Mouse (Mus musculus): ENCODE results near the gene Rbm33. TPM values are rescaled to one million over a fixed set of nuclear protein-coding genes. Genes with fewer than 3 reads are reported as not detected.

Gene Rbm33
- polyA plus RNA-seq, 1 experiment from 2014 or later: 16.0 TPM

GRCm38 (mm10) chr5:28299346-28299745 is 17.6 kb upstream of the Rbm33 start:
- no peaks in the 10 kb centered on the region for H3K4me1 ChIP-seq (replicated peaks)
- H3K4me3 ChIP-seq (replicated peaks): no peak overlapping the region
- ATAC-seq (ENCODE audit: insufficient number of reproducible peaks, insufficient read depth, low FRiP score, low TSS enrichment, low read depth): no peak
- H3K4me2 ChIP-seq: no peak overlapping the region
- H3K27me3 ChIP-seq: no peaks in the 10 kb centered on the region
- H3K27ac ChIP-seq: no peak overlapping the region
- H3K9ac ChIP-seq (replicated peaks): no peak overlapping the region
- 85% methylated on average over 6 of the region's 6 CpGs for WGBS
- no peaks in the 10 kb centered on the region for H3K36me3 ChIP-seq
- H3K9me3 ChIP-seq: no peaks in the 10 kb centered on the region

- 87% methylated on average over 1 of the region's 1 CpGs for WGBS
Measured at GRCm38 (mm10) chr5:28302671-28303070, 14.2 kb upstream of the Rbm33 start.

GRCm38 (mm10) chr5:28304551-28304950 is 12.4 kb upstream of the Rbm33 start:
- Histone ChIP-seq H3K4me2 (no peak overlapping the region), H3K9ac (replicated peaks) (no peak overlapping the region), H3K4me1 (replicated peaks) (no peaks in the 10 kb centered on the region), H3K27me3 (no peaks in the 10 kb centered on the region), H3K27ac (no peak overlapping the region), H3K4me3 (replicated peaks) (no peak overlapping the region), H3K9me3 (no peaks in the 10 kb centered on the region), H3K36me3 (no peaks in the 10 kb centered on the region)
- no peak for ATAC-seq (ENCODE audit: insufficient number of reproducible peaks, insufficient read depth, low FRiP score, low TSS enrichment, low read depth)

More at GRCm38 (mm10) chr5:28302671-28303070, 14.2 kb upstream of the Rbm33 start:
- Histone ChIP-seq H3K4me1 (replicated peaks) (no peaks in the 10 kb centered on the region), H3K27ac (no peak overlapping the region), H3K4me3 (replicated peaks) (no peak overlapping the region), H3K36me3 (no peaks in the 10 kb centered on the region), H3K9me3 (no peaks in the 10 kb centered on the region), H3K4me2 (no peak overlapping the region), H3K9ac (replicated peaks) (no peak overlapping the region), H3K27me3 (no peaks in the 10 kb centered on the region)
- ATAC-seq (ENCODE audit: insufficient number of reproducible peaks, insufficient read depth, low FRiP score, low TSS enrichment, low read depth): no peak

GRCm38 (mm10) chr5:28315526-28315925 is 1.4 kb upstream of the Rbm33 start:
- Histone ChIP-seq H3K36me3 (no peaks in the 10 kb centered on the region), H3K9me3 (no peaks in the 10 kb centered on the region), H3K27ac (no peak overlapping the region), H3K4me1 (replicated peaks) (peaks cover 18% of the 10 kb centered on the region), H3K9ac (replicated peaks) (no peak overlapping the region), H3K4me2 (no peak overlapping the region), H3K4me3 (replicated peaks) (no peak overlapping the region), H3K27me3 (no peaks in the 10 kb centered on the region)
- WGBS: 87% methylated on average over 8 of the region's 8 CpGs
- no peak for ATAC-seq (ENCODE audit: insufficient number of reproducible peaks, insufficient read depth, low FRiP score, low TSS enrichment, low read depth)

GRCm38 (mm10) chr5:28316151-28316721 is 685 bp upstream of the Rbm33 start:
- peak overlapping the region; percentile 96 for H3K4me3 ChIP-seq (replicated peaks)
- no peaks in the 10 kb centered on the region for H3K9me3 ChIP-seq
- peak overlapping the region; percentile 100 for H3K27ac ChIP-seq
- no peak for ATAC-seq (ENCODE audit: insufficient number of reproducible peaks, insufficient read depth, low FRiP score, low TSS enrichment, low read depth)
- peak overlapping the region; percentile 68 for H3K4me2 ChIP-seq
- 1% methylated on average over 14 of the region's 14 CpGs for WGBS
- no peaks in the 10 kb centered on the region for H3K36me3 ChIP-seq
- H3K9ac ChIP-seq (replicated peaks): peak overlapping the region; percentile 100
- no peaks in the 10 kb centered on the region for H3K27me3 ChIP-seq
- peaks cover 18% of the 10 kb centered on the region for H3K4me1 ChIP-seq (replicated peaks)

- Histone ChIP-seq H3K4me2 (peak overlapping the region; percentile 68), H3K9ac (replicated peaks) (peak overlapping the region; percentile 100), H3K36me3 (no peaks in the 10 kb centered on the region), H3K27ac (peak overlapping the region; percentile 100), H3K9me3 (no peaks in the 10 kb centered on the region), H3K4me3 (replicated peaks) (peak overlapping the region; percentile 96), H3K27me3 (no peaks in the 10 kb centered on the region), H3K4me1 (replicated peaks) (peaks cover 18% of the 10 kb centered on the region)
- peak; percentile 66 for ATAC-seq (ENCODE audit: insufficient number of reproducible peaks, insufficient read depth, low FRiP score, low TSS enrichment, low read depth)
- whole genome bisulfite sequencing: under 1% methylated on average over 59 of the region's 62 CpGs
Measured at GRCm38 (mm10) chr5:28317253-28317916, 464 bp downstream of the Rbm33 start.

GRCm38 (mm10) chr5:28317917-28318267 is 971 bp downstream of the Rbm33 start:
- 10% methylated on average over 3 of the region's 3 CpGs for WGBS
- no peak for ATAC-seq (ENCODE audit: insufficient number of reproducible peaks, insufficient read depth, low FRiP score, low TSS enrichment, low read depth)
- Histone ChIP-seq H3K36me3 (no peaks in the 10 kb centered on the region), H3K4me1 (replicated peaks) (peaks cover 18% of the 10 kb centered on the region), H3K9me3 (no peaks in the 10 kb centered on the region), H3K27me3 (no peaks in the 10 kb centered on the region), H3K4me2 (peak overlapping the region; percentile 68), H3K27ac (no peak overlapping the region), H3K9ac (replicated peaks) (peak overlapping the region; percentile 100), H3K4me3 (replicated peaks) (peak overlapping the region; percentile 96)

GRCm38 (mm10) chr5:28318671-28319070 is 1.8 kb downstream of the Rbm33 start:
- H3K9ac ChIP-seq (replicated peaks): peak overlapping the region; percentile 40
- H3K36me3 ChIP-seq: no peaks in the 10 kb centered on the region
- no peak for ATAC-seq (ENCODE audit: insufficient number of reproducible peaks, insufficient read depth, low FRiP score, low TSS enrichment, low read depth)
- peak overlapping the region; percentile 96 for H3K4me3 ChIP-seq (replicated peaks)
- H3K9me3 ChIP-seq: no peaks in the 10 kb centered on the region
- H3K27me3 ChIP-seq: no peaks in the 10 kb centered on the region
- H3K27ac ChIP-seq: no peak overlapping the region
- peak overlapping the region; percentile 68 for H3K4me2 ChIP-seq
- WGBS: 71% methylated on average over 2 of the region's 2 CpGs
- H3K4me1 ChIP-seq (replicated peaks): peaks cover 18% of the 10 kb centered on the region

GRCm38 (mm10) chr5:28321769-28322168 is 4.8 kb downstream of the Rbm33 start:
- WGBS: 96% methylated on average over 1 of the region's 1 CpGs

GRCm38 (mm10) chr5:28322189-28322588 is 5.3 kb downstream of the Rbm33 start:
- H3K4me2 ChIP-seq: no peak overlapping the region
- H3K27ac ChIP-seq: no peak overlapping the region
- H3K4me3 ChIP-seq (replicated peaks): no peak overlapping the region
- 86% methylated on average over 3 of the region's 3 CpGs for WGBS
- ATAC-seq (ENCODE audit: insufficient number of reproducible peaks, insufficient read depth, low FRiP score, low TSS enrichment, low read depth): no peak
- no peaks in the 10 kb centered on the region for H3K36me3 ChIP-seq
- peaks cover 18% of the 10 kb centered on the region for H3K4me1 ChIP-seq (replicated peaks)
- no peaks in the 10 kb centered on the region for H3K27me3 ChIP-seq
- no peaks in the 10 kb centered on the region for H3K9me3 ChIP-seq
- no peak overlapping the region for H3K9ac ChIP-seq (replicated peaks)

More at GRCm38 (mm10) chr5:28321769-28322168, 4.8 kb downstream of the Rbm33 start:
- peaks cover 18% of the 10 kb centered on the region for H3K4me1 ChIP-seq (replicated peaks)
- no peaks in the 10 kb centered on the region for H3K9me3 ChIP-seq
- H3K27ac ChIP-seq: no peak overlapping the region
- H3K4me3 ChIP-seq (replicated peaks): no peak overlapping the region
- H3K36me3 ChIP-seq: no peaks in the 10 kb centered on the region
- H3K27me3 ChIP-seq: no peaks in the 10 kb centered on the region
- no peak overlapping the region for H3K4me2 ChIP-seq
- ATAC-seq (ENCODE audit: insufficient number of reproducible peaks, insufficient read depth, low FRiP score, low TSS enrichment, low read depth): no peak
- H3K9ac ChIP-seq (replicated peaks): no peak overlapping the region

GRCm38 (mm10) chr5:28323822-28324221 is 6.9 kb downstream of the Rbm33 start:
- 92% methylated on average over 2 of the region's 2 CpGs for WGBS
- no peaks in the 10 kb centered on the region for H3K36me3 ChIP-seq
- no peaks in the 10 kb centered on the region for H3K9me3 ChIP-seq
- no peak overlapping the region for H3K4me2 ChIP-seq
- peaks cover 11% of the 10 kb centered on the region for H3K4me1 ChIP-seq (replicated peaks)
- H3K4me3 ChIP-seq (replicated peaks): no peak overlapping the region
- no peak overlapping the region for H3K27ac ChIP-seq
- no peak for ATAC-seq (ENCODE audit: insufficient number of reproducible peaks, insufficient read depth, low FRiP score, low TSS enrichment, low read depth)
- H3K27me3 ChIP-seq: no peaks in the 10 kb centered on the region
- H3K9ac ChIP-seq (replicated peaks): no peak overlapping the region

GRCm38 (mm10) chr5:28324457-28324856 is 7.5 kb downstream of the Rbm33 start:
- Histone ChIP-seq H3K9ac (replicated peaks) (no peak overlapping the region), H3K27ac (no peak overlapping the region), H3K9me3 (no peaks in the 10 kb centered on the region), H3K36me3 (no peaks in the 10 kb centered on the region), H3K4me1 (replicated peaks) (peaks cover 4% of the 10 kb centered on the region; the same call in 1 of the 2 replicates), H3K4me2 (no peak overlapping the region), H3K27me3 (no peaks in the 10 kb centered on the region), H3K4me3 (replicated peaks) (no peak overlapping the region)
- ATAC-seq (ENCODE audit: insufficient number of reproducible peaks, insufficient read depth, low FRiP score, low TSS enrichment, low read depth): no peak
- WGBS: 80% methylated on average over 1 of the region's 1 CpGs
